Mouse (Mus musculus) G1E (cell line): ENCODE results near the gene Jazf1.

Experiments used
- CTCF ChIP-seq: IDR thresholded peaks from 2 replicates; pipeline ENCODE4 v1.5.1; 2012; ENCODE audit warnings: low read depth, low read length, inconsistent platforms, mixed read lengths
- GATA1 ChIP-seq: IDR thresholded peaks from 2 replicates; pipeline ENCODE4 v1.6.1; 2012; ENCODE audit warnings: borderline replicate concordance, low read length, inconsistent platforms, mixed read lengths
- POLR2AphosphoS5 ChIP-seq: IDR thresholded peaks from 2 replicates; pipeline ENCODE4 v1.6.1; 2012; ENCODE audit warnings: low read depth, low read length, inconsistent platforms; ENCODE audit not compliant: insufficient replicate concordance
- TAL1 ChIP-seq: conservative IDR thresholded peaks from 2 replicates; pipeline ENCODE4 v1.6.1; 2012; ENCODE audit warnings: low read depth, low read length, inconsistent platforms, mixed read lengths

GRCm38 (mm10) chr6:52919442-52919841 is 149.0 kb downstream of the Jazf1 start:
- TF ChIP-seq CTCF (no peak), GATA1 (no peak), TAL1 (no peak), POLR2AphosphoS5 (no peak)
